Mouse (Mus musculus): ENCODE results near the gene Rps15a. TPM values are rescaled to one million over a fixed set of nuclear protein-coding genes. Genes with fewer than 3 reads are reported as not detected.

Rps15a gene
- polyA plus RNA-seq, 1 experiment from 2014 or later = 466 TPM

DNA sequence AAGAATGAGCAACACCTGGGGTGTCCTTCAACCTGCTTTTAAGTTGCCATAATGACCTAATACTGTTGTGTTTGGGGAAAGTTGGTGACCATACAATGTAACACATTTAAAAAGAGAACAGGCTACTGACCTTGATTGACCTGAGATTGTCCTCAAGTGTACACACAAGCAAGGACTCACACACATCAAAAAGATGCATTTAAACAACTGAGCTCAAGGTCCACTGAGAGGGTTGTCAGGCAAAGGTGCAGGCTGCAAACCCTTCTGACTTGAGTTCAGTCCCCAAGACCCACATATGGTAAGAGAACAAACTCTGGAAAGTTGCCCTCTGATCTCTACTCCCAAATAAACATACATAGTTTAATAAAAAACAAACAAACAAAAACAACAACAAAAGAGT, 9.7 kb upstream of the Rps15a start:
- Histone ChIP-seq H3K4me2 (replicated peaks; ENCODE audit: low read depth) (no peak overlapping the region), H3K27me3 (replicated peaks; ENCODE audit: control insufficient read depth, insufficient read depth, low read length) (no peaks in the 10 kb centered on the region), H3K4me3 (ENCODE audit: low read depth, low read length) (no peak overlapping the region), H3K4me1 (replicated peaks; ENCODE audit: control insufficient read depth, insufficient read depth, low read length) (peaks cover 4% of the 10 kb centered on the region; the same call in 1 of the 2 replicates), H3K9me3 (ENCODE audit: control insufficient read depth) (no peaks in the 10 kb centered on the region), H3K27ac (ENCODE audit: low read depth, low read length) (no peak overlapping the region), H3K9ac (ENCODE audit: low read depth, low read length) (no peak overlapping the region), H3K36me3 (ENCODE audit: control insufficient read depth, insufficient read depth) (peaks cover 32% of the 10 kb centered on the region)
- no peak for ATAC-seq
- no peak for TF ChIP-seq CTCF (IDR thresholded peaks at IDR 0.05; ENCODE audit: low read depth)

DNA sequence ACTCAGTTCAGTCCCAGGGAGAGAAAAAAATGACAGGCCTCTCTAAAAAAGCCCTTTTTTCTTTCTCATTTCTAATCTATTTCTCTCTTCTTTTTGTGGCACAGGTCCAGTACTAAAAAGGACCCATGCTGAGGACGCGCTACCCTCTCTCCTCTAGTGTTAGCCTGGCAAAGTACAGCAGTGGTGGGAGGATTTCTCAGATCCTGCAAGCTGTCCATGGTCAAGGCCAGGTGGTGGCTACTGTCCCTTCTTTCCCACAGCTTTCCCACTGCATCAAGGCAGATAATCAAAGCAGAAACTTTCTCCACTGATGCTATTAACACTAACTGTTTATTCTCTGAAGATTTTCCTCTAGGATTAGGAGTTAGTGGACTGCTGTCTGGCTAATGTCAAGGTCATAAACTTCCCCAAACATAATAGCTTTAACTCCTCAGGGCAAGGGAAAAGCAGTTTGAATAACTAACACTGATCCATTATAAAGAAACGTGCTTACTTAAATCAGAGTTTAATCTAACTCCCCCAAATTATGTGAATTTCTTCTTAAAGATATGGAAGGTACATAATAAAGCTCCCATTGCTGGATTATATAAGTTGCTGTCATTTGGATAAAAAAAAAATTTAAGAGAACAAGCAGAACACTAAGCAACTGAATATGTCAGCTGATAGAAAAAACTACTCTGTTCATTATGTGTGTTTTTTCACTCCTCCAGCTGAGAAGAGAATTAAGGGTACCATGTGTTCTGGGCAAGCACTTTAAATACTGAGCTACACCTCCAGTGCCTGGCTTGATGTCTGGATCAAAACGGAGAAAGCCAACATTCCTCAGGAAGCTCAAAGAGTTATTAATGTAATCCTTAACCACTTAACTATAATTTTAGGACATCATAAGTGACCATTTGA, 7.8 kb upstream of the Rps15a start:
- no peak overlapping the region for H3K9ac ChIP-seq (ENCODE audit: low read depth, low read length)
- peaks cover 48% of the 10 kb centered on the region for H3K36me3 ChIP-seq (ENCODE audit: control insufficient read depth, insufficient read depth)
- no peaks in the 10 kb centered on the region for H3K9me3 ChIP-seq (ENCODE audit: control insufficient read depth)
- no peak for ATAC-seq
- H3K27ac ChIP-seq (ENCODE audit: low read depth, low read length) = no peak overlapping the region
- no peak overlapping the region for H3K4me2 ChIP-seq (replicated peaks; ENCODE audit: low read depth)
- WGBS = 66% methylated on average over 4 of the region's 4 CpGs
- H3K27me3 ChIP-seq (replicated peaks; ENCODE audit: control insufficient read depth, insufficient read depth, low read length) = no peaks in the 10 kb centered on the region
- no peak for TF ChIP-seq CTCF (IDR thresholded peaks at IDR 0.05; ENCODE audit: low read depth)
- no peaks in the 10 kb centered on the region for H3K4me1 ChIP-seq (replicated peaks; ENCODE audit: control insufficient read depth, insufficient read depth, low read length)
- H3K4me3 ChIP-seq (ENCODE audit: low read depth, low read length) = no peak overlapping the region

GRCm38 (mm10) chr7:118122235-118122634, 6.2 kb upstream of the Rps15a start:
- Histone ChIP-seq H3K36me3 (ENCODE audit: control insufficient read depth, insufficient read depth) (peaks cover 48% of the 10 kb centered on the region), H3K27ac (ENCODE audit: low read depth, low read length) (no peak overlapping the region), H3K9ac (ENCODE audit: low read depth, low read length) (no peak overlapping the region), H3K4me2 (replicated peaks; ENCODE audit: low read depth) (no peak overlapping the region), H3K4me1 (replicated peaks; ENCODE audit: control insufficient read depth, insufficient read depth, low read length) (no peaks in the 10 kb centered on the region), H3K4me3 (ENCODE audit: low read depth, low read length) (no peak overlapping the region), H3K27me3 (replicated peaks; ENCODE audit: control insufficient read depth, insufficient read depth, low read length) (no peaks in the 10 kb centered on the region), H3K9me3 (ENCODE audit: control insufficient read depth) (no peaks in the 10 kb centered on the region)
- ATAC-seq = no peak
- TF ChIP-seq CTCF (IDR thresholded peaks at IDR 0.05; ENCODE audit: low read depth) = no peak
- WGBS = 91% methylated on average over 7 of the region's 7 CpGs

- H3K27me3 ChIP-seq (replicated peaks; ENCODE audit: control insufficient read depth, insufficient read depth, low read length) = no peaks in the 10 kb centered on the region
- H3K4me3 ChIP-seq (ENCODE audit: low read depth, low read length) = no peak overlapping the region
- peaks cover 40% of the 10 kb centered on the region for H3K36me3 ChIP-seq (ENCODE audit: control insufficient read depth, insufficient read depth)
- H3K4me2 ChIP-seq (replicated peaks; ENCODE audit: low read depth) = no peak overlapping the region
- no peak overlapping the region for H3K9ac ChIP-seq (ENCODE audit: low read depth, low read length)
- no peaks in the 10 kb centered on the region for H3K9me3 ChIP-seq (ENCODE audit: control insufficient read depth)
- no peak for TF ChIP-seq CTCF (IDR thresholded peaks at IDR 0.05; ENCODE audit: low read depth)
- no peaks in the 10 kb centered on the region for H3K4me1 ChIP-seq (replicated peaks; ENCODE audit: control insufficient read depth, insufficient read depth, low read length)
- ATAC-seq = no peak
- no peak overlapping the region for H3K27ac ChIP-seq (ENCODE audit: low read depth, low read length)
- WGBS = 86% methylated on average over 1 of the region's 1 CpGs
Measured at GRCm38 (mm10) chr7:118120654-118121053, 4.7 kb upstream of the Rps15a start.

DNA sequence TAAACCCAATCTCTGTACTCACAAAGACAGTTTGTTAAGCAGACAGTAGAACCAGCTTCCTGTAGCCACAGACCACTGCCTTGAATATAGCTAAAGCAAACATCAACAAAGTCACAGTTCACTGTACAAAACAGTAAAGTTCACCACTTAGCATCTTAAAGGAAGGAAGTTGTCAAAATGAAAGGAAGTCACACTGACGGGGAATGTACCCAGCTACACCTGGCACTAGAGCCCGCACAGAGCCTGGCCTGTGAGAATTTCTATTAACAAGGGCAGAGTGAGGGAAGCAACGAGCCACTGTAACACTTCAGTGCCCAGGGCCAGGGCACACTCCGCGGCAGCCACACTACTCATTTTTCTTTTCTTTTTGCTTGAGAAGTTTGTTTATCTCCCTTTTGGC, 4.0 kb upstream of the Rps15a start:
- Histone ChIP-seq H3K9ac (ENCODE audit: low read depth, low read length) (no peak overlapping the region), H3K9me3 (ENCODE audit: control insufficient read depth) (no peaks in the 10 kb centered on the region), H3K27ac (ENCODE audit: low read depth, low read length) (no peak overlapping the region), H3K4me1 (replicated peaks; ENCODE audit: control insufficient read depth, insufficient read depth, low read length) (no peaks in the 10 kb centered on the region), H3K4me2 (replicated peaks; ENCODE audit: low read depth) (no peak overlapping the region), H3K27me3 (replicated peaks; ENCODE audit: control insufficient read depth, insufficient read depth, low read length) (no peaks in the 10 kb centered on the region), H3K4me3 (ENCODE audit: low read depth, low read length) (no peak overlapping the region), H3K36me3 (ENCODE audit: control insufficient read depth, insufficient read depth) (peaks cover 40% of the 10 kb centered on the region)
- no peak for TF ChIP-seq CTCF (IDR thresholded peaks at IDR 0.05; ENCODE audit: low read depth)
- 74% methylated on average over 5 of the region's 5 CpGs for WGBS
- no peak for ATAC-seq

- no peak for TF ChIP-seq CTCF (IDR thresholded peaks at IDR 0.05; ENCODE audit: low read depth)
- H3K4me1 ChIP-seq (replicated peaks; ENCODE audit: control insufficient read depth, insufficient read depth, low read length) = peaks cover 4% of the 10 kb centered on the region; the same call in 1 of the 2 replicates
- no peaks in the 10 kb centered on the region for H3K27me3 ChIP-seq (replicated peaks; ENCODE audit: control insufficient read depth, insufficient read depth, low read length)
- peaks cover 40% of the 10 kb centered on the region for H3K36me3 ChIP-seq (ENCODE audit: control insufficient read depth, insufficient read depth)
- 36% methylated on average over 2 of the region's 2 CpGs for WGBS
- no peak overlapping the region for H3K27ac ChIP-seq (ENCODE audit: low read depth, low read length)
- H3K4me2 ChIP-seq (replicated peaks; ENCODE audit: low read depth) = no peak overlapping the region
- no peak for ATAC-seq
- H3K9ac ChIP-seq (ENCODE audit: low read depth, low read length) = no peak overlapping the region
- no peak overlapping the region for H3K4me3 ChIP-seq (ENCODE audit: low read depth, low read length)
- no peaks in the 10 kb centered on the region for H3K9me3 ChIP-seq (ENCODE audit: control insufficient read depth)
Measured at GRCm38 (mm10) chr7:118119142-118119541, 3.2 kb upstream of the Rps15a start.
